Mouse (Mus musculus) bone marrow macrophage, adult 2 months (primary cell): ENCODE results near the gene Crp.

Experiments
- CTCF ChIP-seq: IDR thresholded peaks from 2 replicates; pipeline ENCODE4 v1.5.1; 2012; ENCODE audit warnings: low read depth, mild to moderate bottlenecking, low read length, moderate library complexity
- POLR2A ChIP-seq: IDR thresholded peaks from 2 replicates; pipeline ENCODE4 v1.6.1; 2012; ENCODE audit warnings: mild to moderate bottlenecking, low read depth, low read length, borderline replicate concordance

- no peak for TF ChIP-seq CTCF
- TF ChIP-seq POLR2A = no peak
Observed at GRCm38 (mm10) chr1:172649396-172649795, 48.5 kb upstream of the Crp start.
